Mouse (Mus musculus): ENCODE results near the gene Clrn3.
"Not testable (repeated sequence)": the region's sequence is repeated elsewhere in the genome, so short reads cannot be mapped to it uniquely, and the experiment has no call there.

Clrn3 gene

GRCm38 (mm10) chr7:135528515-135528914 is at the start of gene Clrn3:
Clrn3 (minus strand) TSS chr7:135528654.
- DNase-seq (ENCODE audit: low spot score): no peak

- DNase-seq (ENCODE audit: low spot score): no peak
These were observed 47.9 kb upstream of the Clrn3 start for GRCm38 (mm10) chr7:135576329-135576728.

- DNase-seq (ENCODE audit: low spot score): not testable (repeated sequence)
These were observed 47.0 kb upstream of the Clrn3 start for GRCm38 (mm10) chr7:135575319-135576069.

- no peak for DNase-seq (ENCODE audit: low spot score)
These were observed 43.6 kb upstream of the Clrn3 start for GRCm38 (mm10) chr7:135571951-135572559.

- no peak for DNase-seq (ENCODE audit: low spot score)
These were observed 42.9 kb upstream of the Clrn3 start for GRCm38 (mm10) chr7:135571392-135571791.

GRCm38 (mm10) chr7:135568550-135568949 is 40.1 kb upstream of the Clrn3 start:
- DNase-seq (ENCODE audit: low spot score): no peak

GRCm38 (mm10) chr7:135567582-135567981 is 39.1 kb upstream of the Clrn3 start:
- no peak for DNase-seq (ENCODE audit: low spot score)

- DNase-seq (ENCODE audit: low spot score): no peak
These were observed 37.6 kb upstream of the Clrn3 start for GRCm38 (mm10) chr7:135566013-135566412.

GRCm38 (mm10) chr7:135564022-135564421 is 35.6 kb upstream of the Clrn3 start:
- DNase-seq (ENCODE audit: low spot score): no peak

GRCm38 (mm10) chr7:135560280-135560679 is 31.8 kb upstream of the Clrn3 start:
- no peak for DNase-seq (ENCODE audit: low spot score)

GRCm38 (mm10) chr7:135556663-135557402 is 28.4 kb upstream of the Clrn3 start:
- no peak for DNase-seq (ENCODE audit: low spot score)

- DNase-seq (ENCODE audit: low spot score): no peak
These were observed 25.1 kb upstream of the Clrn3 start for GRCm38 (mm10) chr7:135553550-135553949.

- peak; percentile 75 for DNase-seq (ENCODE audit: low spot score)
These were observed 23.1 kb upstream of the Clrn3 start for GRCm38 (mm10) chr7:135551547-135551946.

- no peak for DNase-seq (ENCODE audit: low spot score)
These were observed 20.0 kb upstream of the Clrn3 start for GRCm38 (mm10) chr7:135548434-135548833.

- DNase-seq (ENCODE audit: low spot score): no peak
These were observed 18.1 kb upstream of the Clrn3 start for GRCm38 (mm10) chr7:135546530-135546929.

- no peak for DNase-seq (ENCODE audit: low spot score)
These were observed 17.5 kb upstream of the Clrn3 start for GRCm38 (mm10) chr7:135545957-135546356.

- DNase-seq (ENCODE audit: low spot score): peak; percentile 80
These were observed 15.9 kb upstream of the Clrn3 start for GRCm38 (mm10) chr7:135544321-135544720.

- no peak for DNase-seq (ENCODE audit: low spot score)
These were observed 14.6 kb upstream of the Clrn3 start for GRCm38 (mm10) chr7:135543033-135543432.

- DNase-seq (ENCODE audit: low spot score): no peak
These were observed 13.8 kb upstream of the Clrn3 start for GRCm38 (mm10) chr7:135542235-135542634.

GRCm38 (mm10) chr7:135539429-135539828 is 11.0 kb upstream of the Clrn3 start:
- peak; percentile 22 for DNase-seq (ENCODE audit: low spot score)

GRCm38 (mm10) chr7:135537948-135538741 is 9.7 kb upstream of the Clrn3 start:
- peak; percentile 12 for DNase-seq (ENCODE audit: low spot score)

- peak; percentile 80 for DNase-seq (ENCODE audit: low spot score)
These were observed 9.0 kb upstream of the Clrn3 start, which contains the start of gene Ptpre for GRCm38 (mm10) chr7:135537341-135537901. Ptpre (plus strand) TSS chr7:135537481.

Data from ovary, adult 18-20 months (tissue).